Mouse (Mus musculus): ENCODE data around the gene Klrd1. TPM values are rescaled to one million over a fixed set of nuclear protein-coding genes. Genes with fewer than 3 reads are reported as not detected.

Klrd1 gene
- polyA plus RNA-seq, 1 experiment from 2014 or later, result 2.1 TPM

DNA sequence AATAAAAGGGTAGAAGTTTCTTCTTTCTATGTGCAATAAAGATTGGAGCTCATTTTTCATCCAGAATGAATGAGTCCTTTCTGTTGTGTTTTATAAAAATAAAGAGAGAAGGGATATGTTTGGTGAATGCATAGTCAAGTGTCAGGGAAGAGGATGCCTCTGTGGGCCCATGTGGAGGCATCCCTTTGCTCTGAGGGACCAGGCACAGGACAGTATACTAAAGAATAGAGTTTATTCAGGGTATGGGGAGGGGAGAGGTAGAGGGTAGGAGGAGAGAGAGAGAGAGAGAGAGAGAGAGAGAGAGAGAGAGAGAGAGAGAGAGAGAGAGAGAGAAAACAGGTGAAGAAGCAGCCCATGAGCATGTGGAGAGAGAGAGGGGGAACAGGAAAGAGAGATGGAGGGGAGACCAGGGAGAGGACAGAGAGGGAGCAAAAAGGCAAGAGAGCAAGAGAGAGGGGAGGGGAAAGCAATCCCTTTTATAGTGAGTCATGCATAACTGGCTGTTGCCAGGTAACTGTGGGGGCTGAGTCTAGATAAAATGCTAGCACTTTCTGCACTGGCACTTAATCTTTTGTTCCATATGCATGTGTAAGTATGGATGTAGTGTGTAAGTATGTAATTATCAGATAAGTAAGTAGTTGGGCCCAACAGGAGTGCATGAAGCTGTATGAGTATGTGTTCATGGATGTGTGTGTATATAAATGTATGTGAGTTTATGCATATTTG, 34.1 kb upstream of the Klrd1 start:
- no peaks in the 10 kb centered on the region for H3K27me3 ChIP-seq (ENCODE audit: insufficient read depth, low read length)
- H3K4me2 ChIP-seq (ENCODE audit: low read depth, low read length), result no peak overlapping the region
- H3K4me3 ChIP-seq (ENCODE audit: low read depth, low read length), result no peak overlapping the region
- H3K9ac ChIP-seq (replicated peaks), result no peak overlapping the region
- H3K36me3 ChIP-seq (replicated peaks; ENCODE audit: insufficient read depth, low read length), result no peaks in the 10 kb centered on the region
- no peak for DNase-seq
- H3K27ac ChIP-seq (ENCODE audit: low read depth), result no peak overlapping the region
- H3K9me3 ChIP-seq (ENCODE audit: low read length), result no peaks in the 10 kb centered on the region
- peak; percentile 88 for ATAC-seq
- TF ChIP-seq EP300 (IDR thresholded peaks at IDR 0.05; ENCODE audit: low read depth), result peak; percentile 55
- TF ChIP-seq CTCF (IDR thresholded peaks at IDR 0.05; ENCODE audit: low read depth), result no peak
- H3K4me1 ChIP-seq (ENCODE audit: insufficient read depth), result no peaks in the 10 kb centered on the region

DNA sequence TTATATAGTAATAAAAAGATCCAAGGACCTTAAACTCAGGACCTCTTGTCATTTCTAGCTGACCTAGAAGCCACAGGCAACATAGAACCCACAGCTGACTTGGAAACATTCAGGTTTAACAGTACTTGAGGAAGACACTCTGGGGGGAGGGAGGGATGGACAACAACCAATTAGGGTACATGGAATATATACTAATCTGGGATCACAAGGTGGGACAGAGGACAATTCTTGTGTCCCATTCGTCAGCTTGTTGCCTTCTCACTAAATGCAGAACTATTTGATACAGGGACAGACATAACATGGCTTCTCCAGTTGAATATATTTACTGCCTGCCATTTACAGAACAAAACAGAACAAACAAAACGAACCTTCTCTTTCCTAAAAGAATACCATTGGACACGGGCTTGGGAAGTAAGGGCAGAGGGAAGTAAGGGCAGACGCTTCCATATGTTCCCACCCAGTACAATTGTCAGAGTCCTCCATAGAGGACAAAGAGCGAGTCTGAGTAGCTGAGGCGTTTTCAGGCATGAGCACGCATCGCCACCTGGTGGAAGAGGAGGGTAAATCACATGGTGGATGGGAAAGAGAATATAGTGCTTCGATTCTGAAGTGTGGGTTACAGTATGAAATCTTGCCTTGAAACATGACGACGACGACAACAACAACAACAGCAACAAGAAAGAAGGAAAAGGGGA, 32.5 kb upstream of the Klrd1 start:
- peak; percentile 76 for ATAC-seq
- Histone ChIP-seq H3K9me3 (ENCODE audit: low read length) (no peaks in the 10 kb centered on the region), H3K9ac (replicated peaks) (no peak overlapping the region), H3K27me3 (ENCODE audit: insufficient read depth, low read length) (no peaks in the 10 kb centered on the region), H3K4me2 (ENCODE audit: low read depth, low read length) (no peak overlapping the region), H3K4me1 (ENCODE audit: insufficient read depth) (no peaks in the 10 kb centered on the region), H3K36me3 (replicated peaks; ENCODE audit: insufficient read depth, low read length) (no peaks in the 10 kb centered on the region), H3K27ac (ENCODE audit: low read depth) (no peak overlapping the region), H3K4me3 (ENCODE audit: low read depth, low read length) (no peak overlapping the region)
- WGBS (ENCODE audit: insufficient replicate concordance), result 12% methylated on average over 12 of the region's 12 CpGs
- TF ChIP-seq CTCF (IDR thresholded peaks at IDR 0.05; ENCODE audit: low read depth) (peak; percentile 98), EP300 (IDR thresholded peaks at IDR 0.05; ENCODE audit: low read depth) (no peak)
- DNase-seq, result peak; percentile 79

DNA sequence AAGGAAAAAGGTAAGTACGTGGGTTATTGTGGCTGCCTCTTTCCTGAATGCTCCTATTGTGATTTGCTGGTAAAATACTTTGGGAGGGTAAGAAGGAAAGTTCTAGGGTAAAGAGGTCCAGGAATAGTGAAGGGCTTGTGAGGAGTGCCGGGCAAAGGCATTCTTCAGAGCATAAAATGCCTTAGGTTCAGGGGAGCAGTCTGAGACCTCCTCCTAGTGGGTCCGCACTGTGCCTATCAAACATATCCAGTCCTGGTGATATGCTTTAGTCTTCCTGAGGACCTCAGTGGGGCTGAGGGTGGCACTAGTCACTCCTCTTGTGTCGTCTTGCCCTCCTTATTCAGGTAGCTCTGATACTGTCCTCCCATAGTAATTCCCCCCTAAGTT, 31.9 kb upstream of the Klrd1 start:
- Histone ChIP-seq H3K9ac (replicated peaks) (no peak overlapping the region), H3K27me3 (ENCODE audit: insufficient read depth, low read length) (no peaks in the 10 kb centered on the region), H3K4me1 (ENCODE audit: insufficient read depth) (no peaks in the 10 kb centered on the region), H3K27ac (ENCODE audit: low read depth) (no peak overlapping the region), H3K36me3 (replicated peaks; ENCODE audit: insufficient read depth, low read length) (no peaks in the 10 kb centered on the region), H3K4me2 (ENCODE audit: low read depth, low read length) (no peak overlapping the region), H3K9me3 (ENCODE audit: low read length) (no peaks in the 10 kb centered on the region), H3K4me3 (ENCODE audit: low read depth, low read length) (no peak overlapping the region)
- no peak for ATAC-seq
- TF ChIP-seq CTCF (IDR thresholded peaks at IDR 0.05; ENCODE audit: low read depth), result no peak
- TF ChIP-seq EP300 (IDR thresholded peaks at IDR 0.05; ENCODE audit: low read depth), result no peak
- no peak for DNase-seq
- WGBS (ENCODE audit: insufficient replicate concordance), result 54% methylated on average over 4 of the region's 4 CpGs

DNA sequence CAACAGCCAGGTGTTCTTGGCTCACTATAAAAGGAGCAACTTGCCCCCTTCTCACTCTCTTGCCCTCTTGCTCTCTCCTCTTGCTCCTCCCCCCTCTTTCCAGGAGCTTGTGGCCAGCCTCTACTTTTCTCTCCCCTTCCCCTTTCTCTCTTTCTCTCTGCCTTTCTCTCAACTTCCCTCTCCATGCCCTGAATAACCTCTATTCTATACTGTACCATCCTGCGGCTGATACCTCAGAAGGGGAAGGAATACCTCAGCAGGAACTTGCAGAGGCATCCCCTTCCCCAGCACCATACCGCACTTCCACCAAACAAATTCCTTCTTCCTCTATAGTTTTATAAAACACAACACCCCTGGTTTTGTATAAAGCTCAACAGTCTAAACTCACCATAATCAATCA, 26.3 kb upstream of the Klrd1 start:
- ATAC-seq (no peak), DNase-seq (no peak)
- Histone ChIP-seq H3K27me3 (ENCODE audit: insufficient read depth, low read length) (no peaks in the 10 kb centered on the region), H3K9ac (replicated peaks) (no peak overlapping the region), H3K4me2 (ENCODE audit: low read depth, low read length) (no peak overlapping the region), H3K4me3 (ENCODE audit: low read depth, low read length) (no peak overlapping the region), H3K27ac (ENCODE audit: low read depth) (no peak overlapping the region), H3K9me3 (ENCODE audit: low read length) (no peaks in the 10 kb centered on the region), H3K36me3 (replicated peaks; ENCODE audit: insufficient read depth, low read length) (no peaks in the 10 kb centered on the region), H3K4me1 (ENCODE audit: insufficient read depth) (no peaks in the 10 kb centered on the region)
- TF ChIP-seq CTCF (IDR thresholded peaks at IDR 0.05; ENCODE audit: low read depth) (no peak), EP300 (IDR thresholded peaks at IDR 0.05; ENCODE audit: low read depth) (no peak)
- 40% methylated on average over 2 of the region's 2 CpGs for WGBS (ENCODE audit: insufficient replicate concordance)

DNA sequence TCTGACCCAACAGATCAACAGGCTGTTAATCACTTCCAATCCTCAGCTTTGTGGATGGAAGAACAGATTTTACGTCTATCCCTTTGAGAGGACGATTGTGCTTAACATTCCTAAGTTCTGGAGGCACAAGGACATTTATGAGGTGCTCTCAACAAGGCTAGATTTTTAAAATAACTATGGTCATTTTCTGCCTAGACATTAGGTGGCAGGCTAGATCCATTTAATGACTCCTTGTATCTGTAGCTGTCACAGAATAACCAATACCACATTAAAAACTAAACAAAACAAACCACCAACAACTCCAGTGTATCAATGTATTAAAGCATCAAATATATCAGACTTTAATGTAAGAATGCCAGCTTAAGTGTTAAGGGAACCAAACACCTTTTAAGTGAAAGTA, 16.3 kb upstream of the Klrd1 start:
- Histone ChIP-seq H3K9me3 (ENCODE audit: low read length) (no peaks in the 10 kb centered on the region), H3K36me3 (replicated peaks; ENCODE audit: insufficient read depth, low read length) (no peaks in the 10 kb centered on the region), H3K9ac (replicated peaks) (no peak overlapping the region), H3K27me3 (ENCODE audit: insufficient read depth, low read length) (no peaks in the 10 kb centered on the region), H3K27ac (ENCODE audit: low read depth) (no peak overlapping the region), H3K4me3 (ENCODE audit: low read depth, low read length) (no peak overlapping the region), H3K4me1 (ENCODE audit: insufficient read depth) (no peaks in the 10 kb centered on the region), H3K4me2 (ENCODE audit: low read depth, low read length) (no peak overlapping the region)
- no peak for DNase-seq
- WGBS (ENCODE audit: insufficient replicate concordance), result 27% methylated on average over 2 of the region's 2 CpGs
- no peak for ATAC-seq
- no peak for TF ChIP-seq EP300 (IDR thresholded peaks at IDR 0.05; ENCODE audit: low read depth)
- TF ChIP-seq CTCF (IDR thresholded peaks at IDR 0.05; ENCODE audit: low read depth), result peak; percentile 40; the same call in 1 of the 2 replicates

DNA sequence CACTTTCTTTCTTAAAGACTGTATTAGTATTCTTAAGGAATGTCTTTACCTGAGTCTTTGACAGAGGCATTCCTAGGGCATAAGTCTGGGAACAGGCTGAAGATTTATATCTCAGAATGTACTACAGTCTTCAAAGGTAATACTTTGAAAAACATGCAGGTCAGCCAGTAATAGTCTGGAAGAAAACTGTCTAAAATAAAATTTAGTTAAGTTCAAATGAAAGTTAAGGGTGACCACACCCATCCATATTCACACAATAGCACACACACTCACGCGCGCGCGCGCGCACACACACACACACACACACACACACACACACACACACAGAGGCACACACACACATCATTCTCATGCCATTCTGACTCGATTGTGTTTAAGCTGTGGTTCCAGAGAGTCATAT, 14.0 kb upstream of the Klrd1 start, which contains the start of gene Klre1:
Gene Klre1, plus strand, starts transcription at position 301 of the 400 bp plus-strand sequence.
- H3K4me2 ChIP-seq (ENCODE audit: low read depth, low read length), result no peak within 1 kb of the TSS
- no peak within 1 kb of the TSS for H3K9ac ChIP-seq (replicated peaks)
- H3K4me1 ChIP-seq (ENCODE audit: insufficient read depth), result no peaks in the 10 kb centered on the region
- H3K27ac ChIP-seq (ENCODE audit: low read depth), result no peak within 1 kb of the TSS
- H3K36me3 ChIP-seq (replicated peaks; ENCODE audit: insufficient read depth, low read length), result no peaks in the 10 kb centered on the region
- H3K27me3 ChIP-seq (ENCODE audit: insufficient read depth, low read length), result no peaks in the 10 kb centered on the region
- no peak for DNase-seq
- no peak for TF ChIP-seq EP300 (IDR thresholded peaks at IDR 0.05; ENCODE audit: low read depth)
- TF ChIP-seq CTCF (IDR thresholded peaks at IDR 0.05; ENCODE audit: low read depth), result no peak
- no peak for ATAC-seq
- no peak within 1 kb of the TSS for H3K4me3 ChIP-seq (ENCODE audit: low read depth, low read length)
- WGBS (ENCODE audit: insufficient replicate concordance), result 92% methylated on average over 8 of the region's 8 CpGs
- no peaks in the 10 kb centered on the region for H3K9me3 ChIP-seq (ENCODE audit: low read length)

Data from liver, postnatal 0 days (tissue).